Mouse (Mus musculus) lung, adult 18-20 months (tissue): ENCODE results near the gene Gpatch2.

ENCODE experiments used
- DNase-seq, 2 experiments: peaks; one replicate each; pipeline ENCODE4 v3.0.0; 2022; ENCODE audit warnings: mixed read lengths in 2 of 2

The Gpatch2 gene

DNA sequence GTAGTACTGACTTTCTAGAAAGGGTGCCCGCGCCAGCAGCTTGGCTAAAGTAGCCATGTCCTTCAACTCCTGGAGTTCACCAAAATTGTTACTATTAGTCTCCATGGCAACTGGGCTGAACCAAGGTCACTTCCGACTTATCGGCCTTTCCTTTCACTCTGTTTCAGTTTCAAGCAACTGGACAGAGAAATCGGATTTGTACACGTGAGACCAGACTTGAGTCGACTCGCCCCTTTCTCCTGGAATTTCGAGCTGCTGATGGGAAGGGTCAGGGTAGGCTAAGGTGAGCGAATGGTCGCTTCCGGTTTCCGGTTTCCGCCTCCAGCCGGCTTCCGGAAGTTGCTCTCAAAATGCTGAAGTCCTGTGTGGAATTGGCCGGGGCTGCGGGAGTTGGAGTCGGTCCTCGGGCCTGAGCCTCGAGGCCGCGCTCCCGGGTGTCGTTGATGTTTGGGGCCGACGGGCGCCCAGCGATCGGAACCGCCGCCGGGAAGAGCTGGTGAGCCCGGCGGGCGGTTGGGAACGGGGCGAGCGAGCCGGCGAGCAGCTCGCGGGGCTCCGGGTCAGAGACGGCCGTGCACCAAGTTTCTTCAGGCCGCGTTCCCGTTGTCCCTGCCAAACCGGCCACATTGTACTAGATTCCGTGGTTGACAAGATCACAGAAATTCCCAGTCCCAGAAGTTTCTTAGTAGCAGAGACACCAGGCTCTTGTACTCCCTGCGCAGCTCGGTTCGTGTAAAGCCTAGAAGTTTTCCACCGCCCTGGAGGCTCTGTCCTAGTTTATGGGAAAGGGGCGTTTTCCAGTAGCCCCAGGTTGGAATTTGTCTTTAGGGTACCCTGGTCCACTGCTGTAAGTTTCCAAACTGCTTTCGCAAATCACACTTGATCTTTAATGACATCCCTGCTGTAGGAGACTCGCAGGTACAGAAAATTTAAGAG lies at the start of gene Gpatch2, which contains the start of gene Spata17:
TSS of gene Gpatch2 (plus strand) at position 328 of the 936 bp plus-strand sequence.
TSS of gene Spata17 (minus strand) at position 285 of the 936 bp plus-strand sequence.
- DNase-seq, result peak; percentile 79 to 84

DNA sequence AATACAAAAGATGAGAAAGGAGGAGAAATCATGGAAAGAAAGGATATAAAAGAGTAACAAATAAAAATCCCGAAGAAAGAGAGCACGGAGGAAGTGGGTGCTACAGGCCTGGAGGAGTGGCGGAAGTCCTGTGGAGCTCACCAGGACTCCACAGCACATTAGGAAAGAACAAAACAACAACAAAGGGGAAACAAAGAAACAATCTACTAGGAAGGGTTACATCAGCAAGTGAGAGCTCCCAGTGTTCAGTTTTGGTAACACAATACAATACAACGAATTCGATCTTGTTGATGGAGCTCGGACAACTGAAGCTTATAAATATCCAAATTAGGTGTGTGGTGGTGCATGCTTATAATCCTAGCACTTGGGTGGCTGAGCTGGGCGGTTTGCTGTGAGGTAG lies 45.7 kb upstream of the Gpatch2 start:
- no peak for DNase-seq

DNA sequence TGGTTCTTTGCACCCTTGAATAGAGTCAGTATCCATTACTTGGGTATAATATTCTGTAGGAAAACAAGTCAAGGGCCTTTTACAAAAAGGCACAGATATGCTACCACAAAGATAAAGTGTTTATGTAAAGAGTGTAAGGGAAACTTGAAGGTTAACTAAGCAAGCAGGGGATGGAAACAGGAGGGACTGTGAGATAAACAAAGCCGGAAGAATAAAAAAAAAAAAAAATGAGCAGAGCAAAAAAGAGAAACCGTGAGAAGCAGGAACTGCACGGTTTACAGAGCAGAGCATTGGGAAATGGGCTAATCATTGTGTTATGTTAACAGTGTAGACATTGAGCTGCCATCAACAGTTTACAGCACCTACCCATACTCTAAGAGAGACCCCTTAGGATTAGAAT lies 44.9 kb upstream of the Gpatch2 start:
- DNase-seq, result no peak

DNA sequence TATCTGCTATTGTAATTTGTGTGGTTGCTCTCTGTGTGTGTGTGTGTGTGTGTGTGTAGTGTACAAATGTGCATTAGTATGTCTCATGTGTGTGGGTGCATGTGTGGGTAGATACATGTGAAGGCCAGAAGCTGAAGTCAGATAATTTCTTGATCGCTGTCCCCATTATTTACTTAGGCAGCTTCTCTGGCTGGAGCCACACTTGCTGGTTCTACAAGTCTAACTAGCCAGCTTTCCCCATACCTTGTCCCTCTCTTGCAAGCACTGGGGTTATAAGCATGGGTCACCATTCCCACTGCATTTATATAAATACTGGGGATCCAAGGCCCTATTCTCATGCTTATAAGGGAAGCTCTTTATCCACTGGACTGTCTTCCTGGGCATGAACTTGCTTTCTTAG lies 39.3 kb upstream of the Gpatch2 start:
- DNase-seq, result no peak

DNA sequence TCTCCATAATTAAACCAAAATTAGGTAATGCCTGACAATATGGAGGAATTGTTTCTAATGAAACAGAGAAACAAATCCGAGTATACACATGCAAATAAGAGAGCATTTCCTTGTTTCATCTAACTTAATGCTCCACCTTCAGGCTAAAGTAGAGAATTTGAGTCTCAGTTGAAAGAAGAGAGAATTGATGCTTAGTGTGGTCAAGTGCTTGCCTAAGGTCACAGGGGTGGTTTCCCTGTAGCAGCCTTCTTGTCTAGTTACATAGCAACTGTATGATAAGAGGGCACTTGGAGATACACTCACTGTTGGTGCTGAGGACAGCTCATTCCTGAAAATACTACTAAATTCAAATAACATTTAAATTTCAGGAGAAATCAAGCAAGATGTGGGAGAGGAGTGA lies 36.8 kb upstream of the Gpatch2 start:
- no peak for DNase-seq

DNA sequence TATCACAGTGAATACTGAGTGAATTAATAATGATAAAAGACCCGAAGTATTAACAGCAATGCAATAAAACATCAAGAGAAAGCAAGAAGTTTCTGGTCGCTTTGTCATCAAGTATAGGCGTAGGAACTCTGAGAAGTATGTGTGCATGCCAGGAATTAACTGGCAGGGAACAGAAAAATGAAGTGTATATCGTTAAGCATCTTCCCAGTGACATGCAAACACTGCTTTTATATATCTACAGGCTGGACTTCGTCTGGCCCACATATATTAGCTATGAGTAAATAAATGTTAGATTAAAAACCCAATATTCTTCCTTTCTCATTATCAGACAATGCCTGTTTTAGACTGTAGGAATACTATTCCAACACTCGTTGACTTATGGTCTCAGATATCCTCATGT lies 9.8 kb upstream of the Gpatch2 start:
- no peak for DNase-seq

DNA sequence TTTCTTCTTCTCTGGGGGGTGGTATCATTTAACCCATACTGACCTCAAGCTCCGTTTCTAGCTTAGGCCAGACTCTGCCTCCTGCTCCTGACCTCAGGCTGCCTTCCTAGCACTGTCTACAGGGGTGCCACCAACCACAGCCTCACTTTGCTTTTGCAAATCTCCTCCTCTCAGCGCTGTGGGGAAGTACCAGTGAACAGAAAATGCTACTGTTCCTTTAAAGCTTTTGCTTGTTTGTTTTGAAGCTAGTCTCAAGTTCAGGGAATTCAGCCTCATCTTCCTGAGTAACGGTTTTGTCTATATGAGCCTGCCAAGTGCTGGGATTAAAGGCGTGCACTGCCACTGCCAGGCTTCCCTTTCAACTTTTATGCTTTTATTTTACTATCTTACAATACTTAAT lies 5.8 kb upstream of the Gpatch2 start:
- DNase-seq, result no peak

DNA sequence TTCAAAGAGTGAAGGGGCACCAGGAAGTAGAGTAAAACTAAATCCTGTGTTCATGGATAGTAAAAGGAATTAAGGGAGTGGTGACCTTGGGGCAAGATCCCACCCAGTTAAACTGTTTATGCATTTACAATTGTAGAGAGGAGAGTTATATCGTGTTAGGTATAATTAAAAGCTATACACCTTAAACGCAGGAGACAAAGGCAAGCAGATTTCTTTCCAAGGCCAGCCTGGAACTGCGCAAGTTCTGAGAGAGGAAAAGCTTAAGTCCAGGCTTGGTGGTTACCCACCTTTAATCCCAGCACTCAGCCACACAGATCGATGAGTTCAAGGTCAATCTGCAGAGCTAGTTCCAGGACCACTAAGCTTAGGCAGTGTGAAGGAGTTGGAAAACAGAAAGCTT lies 4.6 kb upstream of the Gpatch2 start:
- no peak for DNase-seq

DNA sequence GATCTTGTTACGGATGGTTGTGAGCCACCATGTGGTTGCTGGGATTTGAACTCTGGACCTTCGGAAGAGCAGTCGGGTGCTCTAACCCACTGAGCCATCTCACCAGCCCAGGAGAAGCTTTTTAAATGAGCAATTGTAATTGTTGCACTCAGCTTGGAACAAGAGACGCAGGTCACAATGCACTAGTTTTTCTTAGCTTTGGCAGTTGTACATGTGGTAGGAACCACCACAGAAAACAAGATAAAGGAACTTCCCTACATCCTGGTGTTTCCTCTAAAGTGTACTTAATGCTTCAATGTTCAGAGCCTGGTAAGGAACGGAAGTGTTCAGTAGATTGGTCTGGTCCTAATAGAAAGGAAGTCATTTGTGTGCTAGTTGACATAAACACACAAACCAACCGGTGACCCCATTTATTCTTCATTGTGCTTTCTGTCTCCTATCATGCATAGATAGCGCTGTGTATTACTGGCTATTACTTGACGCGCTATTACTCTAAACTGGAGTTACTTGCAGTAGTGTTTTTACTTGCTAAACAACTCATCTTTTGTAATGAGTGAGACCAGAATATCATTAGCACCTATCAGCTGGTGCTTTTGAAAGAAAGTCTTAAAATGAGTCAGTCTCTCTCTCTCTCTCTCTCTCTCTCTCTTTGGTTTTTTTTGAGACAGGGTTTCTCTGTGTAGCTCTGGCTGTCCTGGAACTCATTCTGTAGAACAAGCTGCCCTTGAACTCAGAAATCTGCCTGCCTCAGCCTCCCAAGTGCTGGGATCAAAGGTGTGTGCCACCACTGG lies 1.5 kb downstream of the Gpatch2 start:
- DNase-seq, result no peak

DNA sequence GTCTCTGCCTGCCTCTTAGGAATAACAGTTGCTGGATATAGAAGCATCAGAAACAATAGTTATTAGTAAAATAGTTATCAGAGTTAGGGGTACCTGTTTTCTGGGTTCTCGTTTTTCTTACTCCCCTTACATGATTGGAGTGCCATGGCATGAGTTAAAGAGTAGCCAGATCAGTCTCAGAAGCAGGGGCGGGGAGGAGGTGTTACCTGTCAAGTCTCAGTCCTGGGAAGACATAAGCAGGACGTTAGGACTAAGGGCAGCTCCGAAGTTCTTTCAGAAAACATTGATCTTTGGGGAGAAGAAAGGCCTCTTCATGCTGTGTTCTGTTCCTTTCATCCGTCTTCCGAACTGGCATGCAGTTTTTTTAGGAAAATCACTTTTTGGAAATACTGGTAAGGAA lies 5.4 kb downstream of the Gpatch2 start:
- DNase-seq, result no peak

DNA sequence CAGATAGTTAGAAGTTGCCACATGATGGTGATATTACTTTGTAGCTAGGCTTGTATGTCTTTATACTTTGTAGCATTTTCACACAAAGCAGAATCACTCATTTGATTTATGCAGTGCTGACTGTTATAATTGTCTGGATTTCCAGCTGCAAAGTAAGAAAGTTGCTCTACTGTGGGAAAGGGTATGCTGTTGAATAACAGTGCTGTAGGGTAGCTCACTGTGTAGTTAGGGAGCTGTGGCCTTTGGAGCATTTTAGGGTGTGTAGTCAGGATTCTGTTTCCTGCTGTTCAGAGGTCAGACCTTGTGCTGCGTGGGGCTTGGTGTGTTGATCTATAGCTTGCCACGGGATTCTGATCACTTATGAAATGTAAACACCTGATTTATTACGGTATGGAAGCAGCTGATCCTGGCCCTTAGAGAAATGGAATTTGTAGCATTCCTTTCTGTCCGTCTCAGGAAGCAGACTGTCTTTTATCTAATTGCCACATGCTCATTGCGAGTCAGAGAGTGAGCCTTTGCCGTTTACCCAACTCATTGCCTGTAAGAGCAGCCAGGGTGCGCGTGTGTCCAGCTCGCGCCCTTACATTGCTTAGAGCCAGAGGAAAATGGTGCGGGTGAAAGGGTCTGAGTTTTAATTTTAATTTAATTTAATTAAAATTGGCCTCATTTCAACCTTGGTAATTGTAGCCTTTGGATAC lies 11.2 kb downstream of the Gpatch2 start:
- DNase-seq, result no peak

DNA sequence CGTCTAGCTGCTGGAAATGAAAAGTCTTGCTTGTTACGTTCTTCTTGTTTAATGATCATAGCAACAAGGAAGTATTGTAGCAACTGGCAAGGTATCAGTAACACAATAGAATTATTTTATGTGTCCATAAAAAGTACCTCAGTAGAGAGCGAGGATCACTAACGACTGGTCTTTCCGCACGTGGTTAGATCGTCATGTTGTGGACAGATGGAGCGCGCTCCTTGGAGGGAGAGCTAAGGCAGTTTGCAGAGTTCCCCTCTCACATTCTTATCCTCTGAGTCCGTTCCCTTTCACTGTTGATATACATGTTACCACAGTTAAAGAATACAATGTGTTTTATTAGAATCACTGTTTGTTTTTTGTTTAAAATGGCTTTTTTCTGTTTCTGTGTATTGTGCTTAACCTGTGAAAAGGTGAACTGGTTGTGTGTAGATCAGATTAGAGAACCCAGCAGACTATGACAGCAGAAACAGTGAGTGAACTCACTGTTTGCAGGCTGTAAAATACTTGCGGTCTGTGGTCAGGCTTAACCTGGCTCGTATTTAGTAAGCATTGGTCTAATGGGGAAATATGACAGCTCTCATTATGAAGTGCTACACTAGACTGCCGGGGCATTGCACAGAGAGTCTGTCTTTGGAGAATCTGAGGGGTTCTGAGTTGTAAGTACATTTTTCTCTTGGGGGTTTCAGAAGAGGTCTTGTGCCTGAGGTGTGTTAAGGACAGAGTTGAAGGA lies 13.3 kb downstream of the Gpatch2 start:
- no peak for DNase-seq

DNA sequence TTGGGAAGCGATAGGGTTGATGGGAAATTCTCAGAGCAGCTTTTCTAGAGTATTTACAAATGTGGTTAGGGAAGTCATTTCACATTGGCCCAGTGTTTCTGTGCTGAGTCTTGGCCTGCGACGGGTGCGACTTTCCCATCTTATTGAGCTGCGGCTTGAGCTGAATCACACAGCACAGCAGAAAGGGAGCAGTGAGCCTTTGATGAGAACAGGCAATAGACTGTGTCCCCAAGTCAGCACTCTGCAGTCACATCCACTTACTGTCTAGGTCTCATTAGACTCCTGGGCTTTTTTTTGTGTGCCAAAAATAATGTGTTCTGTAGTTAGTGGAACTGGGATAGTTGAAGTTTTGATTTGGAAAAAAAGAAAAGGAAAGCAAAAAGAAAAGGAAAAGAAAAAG lies 14.9 kb downstream of the Gpatch2 start:
- DNase-seq, result no peak

DNA sequence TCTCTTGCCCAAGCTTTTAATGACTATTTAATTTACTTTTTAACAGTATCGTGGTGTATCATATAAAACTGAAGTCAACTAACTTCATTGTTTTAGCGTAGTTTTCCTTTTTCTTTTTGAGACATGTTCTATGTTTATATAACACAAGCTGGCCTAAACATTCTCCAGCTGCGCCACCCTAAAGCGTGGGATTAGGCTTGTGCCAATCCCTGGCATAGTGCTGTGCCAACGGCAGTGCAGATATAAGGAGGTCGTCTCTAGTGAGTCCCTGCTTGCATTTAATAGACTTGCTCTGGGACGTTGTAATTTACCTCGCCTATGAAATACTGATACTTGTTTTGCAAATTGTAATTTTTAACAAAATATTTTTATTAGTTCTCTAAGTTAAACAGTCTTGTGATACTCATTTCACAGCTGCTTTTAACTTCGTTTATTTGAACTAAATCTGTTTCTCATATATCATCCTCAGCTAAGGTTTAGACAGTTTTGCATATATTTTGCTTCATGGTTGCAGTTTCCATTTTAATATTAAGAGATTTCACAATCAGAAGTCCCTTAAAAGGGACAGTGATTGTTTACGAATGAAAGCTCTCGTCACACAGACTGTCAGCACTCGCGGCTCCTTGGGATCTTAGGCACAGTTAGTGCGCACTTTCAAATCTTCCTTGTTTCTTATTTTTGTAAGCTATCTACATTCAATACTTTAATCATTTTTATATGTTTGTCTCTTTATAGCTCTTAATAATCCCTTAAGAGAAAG lies 17.1 kb downstream of the Gpatch2 start:
- DNase-seq, result no peak

DNA sequence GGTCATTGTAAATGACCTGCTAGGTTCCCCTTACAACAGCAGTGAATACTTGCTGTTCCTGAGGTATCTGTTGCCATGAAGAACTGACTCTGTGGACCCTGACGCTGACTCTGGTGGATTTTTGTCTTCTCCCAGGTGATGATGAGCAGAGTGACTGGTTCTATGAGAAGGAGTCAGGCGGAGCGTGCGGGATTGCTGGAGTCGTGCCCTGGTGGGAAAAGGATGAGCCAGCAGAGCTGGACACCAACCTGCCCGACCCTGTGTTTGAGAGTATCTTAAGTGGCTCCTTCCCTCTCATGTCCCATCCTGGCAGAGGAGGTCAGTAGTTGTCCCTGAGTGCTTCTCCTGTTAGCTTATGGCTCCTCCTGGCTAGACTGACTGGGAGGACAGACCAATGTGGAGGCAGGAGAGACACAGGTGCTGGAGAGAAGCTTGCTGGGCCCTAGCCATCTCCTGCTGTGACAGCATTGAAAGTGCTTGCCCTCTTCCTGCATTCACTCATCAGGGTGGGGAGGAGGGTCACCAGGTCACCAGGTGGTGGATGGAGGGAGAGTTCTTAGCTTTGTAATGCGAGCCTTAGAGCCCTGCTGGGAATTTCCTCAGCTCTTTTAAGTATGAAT lies 17.8 kb downstream of the Gpatch2 start:
- DNase-seq, result no peak

DNA sequence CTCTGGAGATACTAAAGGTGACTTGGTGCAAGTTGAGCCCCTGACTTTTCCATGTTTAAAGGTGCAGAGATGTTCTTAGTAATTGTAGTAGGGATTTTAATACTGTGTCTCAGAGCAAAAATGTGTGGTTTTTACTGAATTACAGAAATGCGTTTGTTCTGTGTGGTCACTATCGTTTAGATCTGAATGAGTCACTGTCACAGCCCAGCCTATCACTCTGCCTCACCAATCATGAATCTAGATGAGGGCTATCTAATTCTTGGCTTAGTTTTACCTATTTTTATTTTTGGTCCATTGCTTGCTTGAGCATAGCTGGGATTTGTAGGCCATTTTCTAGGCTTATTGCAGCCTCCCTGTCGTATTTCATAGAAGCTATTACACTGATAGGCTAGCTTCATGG lies 19.9 kb downstream of the Gpatch2 start:
- no peak for DNase-seq

DNA sequence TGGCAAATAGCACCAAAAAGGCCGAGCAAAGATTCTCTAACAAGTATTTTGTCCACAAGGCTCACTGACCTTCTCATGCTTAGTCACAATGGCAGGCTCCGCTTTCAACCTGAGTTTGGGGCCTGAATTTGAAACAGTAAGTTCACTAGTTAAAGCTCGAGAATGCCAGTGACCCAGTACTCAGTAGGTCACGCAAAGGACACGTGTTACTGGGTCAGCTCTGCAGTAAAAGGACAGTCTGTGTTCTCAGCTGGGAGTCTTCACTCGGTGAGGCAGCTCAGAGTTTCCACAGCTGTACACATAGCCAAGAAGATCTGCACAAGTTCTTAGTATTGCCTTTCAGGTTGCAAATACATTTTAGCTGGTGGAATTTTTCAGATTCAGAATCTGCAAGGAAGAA lies 21.0 kb downstream of the Gpatch2 start:
- DNase-seq, result no peak

DNA sequence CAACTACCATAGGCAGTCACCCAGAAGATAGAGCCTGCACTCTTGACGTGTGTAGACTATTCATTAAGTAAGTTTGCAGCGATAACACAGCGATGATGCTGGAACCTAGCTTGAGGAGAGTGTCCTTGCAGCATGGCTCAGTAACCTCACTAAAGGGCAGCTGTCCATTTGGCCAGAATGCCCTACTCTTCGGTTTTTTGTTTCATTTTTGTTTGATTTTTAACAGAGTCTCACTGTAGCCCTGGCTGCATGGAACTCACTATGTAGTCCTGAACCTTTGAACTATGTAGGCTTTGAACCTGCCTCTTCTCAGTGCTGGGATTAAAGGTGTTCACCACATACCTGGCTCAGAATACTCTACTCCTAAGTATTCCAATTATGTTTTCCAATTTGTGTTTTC lies 22.8 kb downstream of the Gpatch2 start:
- DNase-seq, result no peak

DNA sequence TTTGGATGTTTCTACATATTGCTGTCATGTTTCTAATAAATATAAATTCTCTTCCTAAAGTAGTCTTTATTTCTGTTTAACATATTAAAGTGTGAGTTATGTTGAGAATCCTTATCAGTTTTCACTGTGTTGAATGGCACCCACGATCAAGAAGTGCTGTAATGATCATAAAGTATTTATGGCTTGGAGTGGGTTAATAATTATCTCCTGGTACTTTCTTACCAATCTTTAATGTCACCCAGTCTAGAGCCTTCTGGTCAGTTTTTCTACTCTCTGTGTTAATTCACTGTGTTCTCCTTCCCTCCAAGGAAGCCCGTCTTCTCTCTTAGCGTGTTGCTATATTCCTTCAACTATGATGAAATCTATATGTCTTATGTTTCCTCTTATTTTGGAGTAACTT lies 25.0 kb downstream of the Gpatch2 start:
- no peak for DNase-seq

DNA sequence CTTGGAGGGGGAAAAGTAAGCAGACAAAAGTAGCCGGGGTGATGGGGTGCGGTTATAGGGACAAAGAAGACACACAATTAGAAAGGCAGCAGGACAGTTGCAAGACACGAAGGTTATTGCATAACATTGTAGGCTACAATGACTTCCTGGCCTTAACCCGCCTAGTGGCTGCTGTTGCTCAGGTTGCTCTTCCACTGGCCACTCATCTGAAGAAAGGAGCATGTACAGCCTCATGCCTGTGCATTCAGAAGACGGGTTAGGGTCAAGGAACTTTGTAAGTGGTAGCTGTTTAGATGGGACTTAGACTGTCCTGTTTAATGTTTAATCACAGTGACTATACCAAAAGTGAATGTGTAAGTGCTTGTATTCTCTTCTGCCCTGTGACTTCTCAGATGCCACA lies 26.0 kb downstream of the Gpatch2 start:
- DNase-seq, result no peak

DNA sequence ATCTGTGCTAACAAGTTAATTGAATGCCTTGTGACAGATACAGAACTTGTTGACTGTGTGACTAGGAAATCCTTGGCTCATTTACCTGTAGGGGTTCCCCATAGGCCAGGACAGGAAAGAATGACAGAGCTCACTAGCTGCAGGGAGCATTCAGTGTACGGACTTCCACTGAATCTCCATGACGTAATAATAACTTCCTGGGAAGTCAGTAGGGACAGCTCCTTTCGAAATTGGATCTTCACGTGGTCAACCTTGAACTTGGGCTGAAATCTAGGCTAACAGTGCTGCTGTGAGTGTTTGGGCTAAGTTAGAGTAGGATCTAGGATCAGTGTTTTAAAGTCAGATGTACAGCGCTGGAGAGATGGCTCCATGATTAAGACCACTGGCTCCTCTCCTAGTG lies 29.4 kb downstream of the Gpatch2 start:
- DNase-seq, result no peak
